Mouse (Mus musculus): ENCODE measurements at regions not wholly inside any gene's neighbourhood (a gene's known extent, or its start where the extent isn't known, plus 50 kb on each side); places are given as distances from the start of the nearest gene placed in this dataset.

DNA sequence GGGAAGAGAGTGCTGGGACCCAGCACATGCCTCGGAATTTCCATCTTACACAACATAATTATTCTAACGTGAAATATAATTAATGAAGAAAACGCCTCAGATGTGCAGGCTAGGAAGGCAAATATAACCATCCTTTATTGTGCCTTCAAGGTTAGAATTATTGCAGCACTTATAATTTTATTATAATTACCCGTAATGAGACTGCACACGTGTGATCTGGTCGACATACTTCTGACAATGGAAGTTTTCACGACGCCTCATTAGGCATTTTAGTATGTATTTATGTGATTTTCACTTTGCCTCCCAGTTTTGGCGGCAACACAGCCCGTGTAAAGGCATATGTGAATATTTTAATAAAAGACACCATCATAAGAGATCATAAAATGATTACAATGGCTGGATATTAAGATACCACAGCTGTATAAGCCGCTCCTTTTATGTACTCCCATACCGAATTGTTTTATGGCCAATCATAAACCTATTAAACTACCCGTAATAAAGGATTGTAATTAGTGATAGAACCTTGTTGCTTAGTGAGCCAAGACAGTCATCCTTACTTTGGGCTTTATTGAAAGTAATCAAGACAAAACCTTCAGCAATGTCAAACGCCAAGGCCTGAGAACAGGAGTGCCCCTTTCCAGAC, 281.6 kb upstream of the Irx2 start:
- TF ChIP-seq CTCF (IDR thresholded peaks at IDR 0.05; ENCODE audit: borderline replicate concordance, extremely low read depth, insufficient read depth, insufficient read length) (no peak), POLR2A (IDR thresholded peaks at IDR 0.05; ENCODE audit: borderline replicate concordance, extremely low read depth, insufficient read depth, insufficient read length, poor library complexity, severe bottlenecking) (no peak)

Measured in brain, embryonic 14.5 days (tissue).